Mouse (Mus musculus): ENCODE results near the gene Lrp4. TPM values are rescaled to one million over a fixed set of nuclear protein-coding genes. Genes with fewer than 3 reads are reported as not detected.

Lrp4 gene
- polyA plus RNA-seq, 2 experiments: 7.3 to 11.6 TPM

GRCm38 (mm10) chr2:91440686-91441085 is 16.6 kb upstream of the Lrp4 start:
- WGBS: 81% methylated on average over 5 of the region's 5 CpGs
- no peak for TF ChIP-seq POLR2A (IDR thresholded peaks at IDR 0.05; ENCODE audit: borderline replicate concordance, extremely low read depth, insufficient read depth, insufficient read length)
- no peak overlapping the region for H3K4me2 ChIP-seq (replicated peaks; ENCODE audit: low read depth, low read length, severe bottlenecking)

GRCm38 (mm10) chr2:91441715-91442114 is 15.6 kb upstream of the Lrp4 start:
- DNase-seq (ENCODE audit: low spot score) (no peak), ATAC-seq (ENCODE audit: low FRiP score, low read depth) (no peak)
- Histone ChIP-seq H3K36me3 (ENCODE audit: control insufficient read depth, insufficient read depth, low read length) (no peaks in the 10 kb centered on the region), H3K4me1 (ENCODE audit: control insufficient read depth, insufficient read depth, low read length) (0 out of 2 replicates have a peak, but pooled peaks cover 3% of the 10 kb centered on the region), H3K9me3 (ENCODE audit: control insufficient read depth, low read length) (no peaks in the 10 kb centered on the region), H3K9ac (ENCODE audit: low read depth, low read length, severe bottlenecking) (no peak overlapping the region), H3K4me2 (replicated peaks; ENCODE audit: low read depth, low read length, severe bottlenecking) (no peak overlapping the region), H3K4me3 (replicated peaks; ENCODE audit: low read length) (no peak overlapping the region), H3K27me3 (ENCODE audit: control insufficient read depth, insufficient read depth, low read length) (no peaks in the 10 kb centered on the region), H3K27ac (replicated peaks; ENCODE audit: low read depth, low read length) (no peak overlapping the region)
- no peak for TF ChIP-seq POLR2A (IDR thresholded peaks at IDR 0.05; ENCODE audit: borderline replicate concordance, extremely low read depth, insufficient read depth, insufficient read length)
- 78% methylated on average over 2 of the region's 2 CpGs for WGBS

More at GRCm38 (mm10) chr2:91440686-91441085, 16.6 kb upstream of the Lrp4 start:
- Histone ChIP-seq H3K27ac (replicated peaks; ENCODE audit: low read depth, low read length) (no peak overlapping the region), H3K9me3 (ENCODE audit: control insufficient read depth, low read length) (no peaks in the 10 kb centered on the region), H3K4me1 (ENCODE audit: control insufficient read depth, insufficient read depth, low read length) (0 out of 2 replicates have a peak, but pooled peaks cover 3% of the 10 kb centered on the region), H3K27me3 (ENCODE audit: control insufficient read depth, insufficient read depth, low read length) (no peaks in the 10 kb centered on the region), H3K9ac (ENCODE audit: low read depth, low read length, severe bottlenecking) (no peak overlapping the region), H3K36me3 (ENCODE audit: control insufficient read depth, insufficient read depth, low read length) (no peaks in the 10 kb centered on the region), H3K4me3 (replicated peaks; ENCODE audit: low read length) (no peak overlapping the region)
- no peak for ATAC-seq (ENCODE audit: low FRiP score, low read depth)
- DNase-seq (ENCODE audit: low spot score): no peak

GRCm38 (mm10) chr2:91442241-91442640 is 15.1 kb upstream of the Lrp4 start:
- TF ChIP-seq POLR2A (IDR thresholded peaks at IDR 0.05; ENCODE audit: borderline replicate concordance, extremely low read depth, insufficient read depth, insufficient read length): no peak
- Histone ChIP-seq H3K9me3 (ENCODE audit: control insufficient read depth, low read length) (no peaks in the 10 kb centered on the region), H3K27me3 (ENCODE audit: control insufficient read depth, insufficient read depth, low read length) (no peaks in the 10 kb centered on the region), H3K4me2 (replicated peaks; ENCODE audit: low read depth, low read length, severe bottlenecking) (no peak overlapping the region), H3K36me3 (ENCODE audit: control insufficient read depth, insufficient read depth, low read length) (no peaks in the 10 kb centered on the region), H3K9ac (ENCODE audit: low read depth, low read length, severe bottlenecking) (no peak overlapping the region), H3K27ac (replicated peaks; ENCODE audit: low read depth, low read length) (no peak overlapping the region), H3K4me3 (replicated peaks; ENCODE audit: low read length) (no peak overlapping the region), H3K4me1 (ENCODE audit: control insufficient read depth, insufficient read depth, low read length) (0 out of 2 replicates have a peak, but pooled peaks cover 3% of the 10 kb centered on the region)
- WGBS: 75% methylated on average over 1 of the region's 1 CpGs
- ATAC-seq (ENCODE audit: low FRiP score, low read depth): no peak
- DNase-seq (ENCODE audit: low spot score): no peak

- Histone ChIP-seq H3K27ac (replicated peaks; ENCODE audit: low read depth, low read length) (peak within 1 kb of the TSS; percentile 53), H3K4me2 (replicated peaks; ENCODE audit: low read depth, low read length, severe bottlenecking) (peak within 1 kb of the TSS; percentile 66), H3K27me3 (ENCODE audit: control insufficient read depth, insufficient read depth, low read length) (no peaks in the 10 kb centered on the region), H3K4me3 (replicated peaks; ENCODE audit: low read length) (peak within 1 kb of the TSS; percentile 59), H3K9me3 (ENCODE audit: control insufficient read depth, low read length) (no peaks in the 10 kb centered on the region), H3K9ac (ENCODE audit: low read depth, low read length, severe bottlenecking) (peak within 1 kb of the TSS; percentile 52), H3K4me1 (ENCODE audit: control insufficient read depth, insufficient read depth, low read length) (0 out of 2 replicates have a peak, but pooled peaks cover 3% of the 10 kb centered on the region), H3K36me3 (ENCODE audit: control insufficient read depth, insufficient read depth, low read length) (no peaks in the 10 kb centered on the region)
- TF ChIP-seq POLR2A (IDR thresholded peaks at IDR 0.05; ENCODE audit: borderline replicate concordance, extremely low read depth, insufficient read depth, insufficient read length): no peak
- ATAC-seq (ENCODE audit: low FRiP score, low read depth): peak; percentile 95
- peak; percentile 92 for DNase-seq (ENCODE audit: low spot score)
- WGBS: under 1% methylated on average over 19 of the region's 19 CpGs
Measured at GRCm38 (mm10) chr2:91444286-91444892, 12.9 kb upstream of the Lrp4 start, which contains the start of gene 1110051M20Rik. Gene 1110051M20Rik, minus strand, starts transcription at chr2:91444704.

- Histone ChIP-seq H3K9me3 (ENCODE audit: control insufficient read depth, low read length) (no peaks in the 10 kb centered on the region), H3K27me3 (ENCODE audit: control insufficient read depth, insufficient read depth, low read length) (no peaks in the 10 kb centered on the region), H3K9ac (ENCODE audit: low read depth, low read length, severe bottlenecking) (no peak overlapping the region), H3K4me3 (replicated peaks; ENCODE audit: low read length) (no peak overlapping the region), H3K36me3 (ENCODE audit: control insufficient read depth, insufficient read depth, low read length) (no peaks in the 10 kb centered on the region), H3K4me1 (ENCODE audit: control insufficient read depth, insufficient read depth, low read length) (peaks cover 4% of the 10 kb centered on the region), H3K27ac (replicated peaks; ENCODE audit: low read depth, low read length) (no peak overlapping the region), H3K4me2 (replicated peaks; ENCODE audit: low read depth, low read length, severe bottlenecking) (no peak overlapping the region)
- DNase-seq (ENCODE audit: low spot score) (no peak), ATAC-seq (ENCODE audit: low FRiP score, low read depth) (no peak)
- 47% methylated on average over 1 of the region's 1 CpGs for WGBS
- no peak for TF ChIP-seq POLR2A (IDR thresholded peaks at IDR 0.05; ENCODE audit: borderline replicate concordance, extremely low read depth, insufficient read depth, insufficient read length)
Measured at GRCm38 (mm10) chr2:91449662-91450061, 7.6 kb upstream of the Lrp4 start.
